Mouse (Mus musculus): ENCODE measurements around the gene Ank2. TPM values are rescaled to one million over a fixed set of nuclear protein-coding genes. Genes with fewer than 3 reads are reported as not detected.

The Ank2 gene
- polyA plus RNA-seq, 1 experiment from 2014 or later, result 40.4 TPM

GRCm38 (mm10) chr3:126918805-126919473, 580.2 kb downstream of the Ank2 start:
- no peaks in the 10 kb centered on the region for H3K9me3 ChIP-seq (replicated peaks)
- no peak for DNase-seq (ENCODE audit: low spot score)
- peaks cover 17% of the 10 kb centered on the region for H3K36me3 ChIP-seq
- H3K27me3 ChIP-seq (ENCODE audit: low read depth, poor library complexity, severe bottlenecking), result no peaks in the 10 kb centered on the region
- H3K27ac ChIP-seq (replicated peaks), result no peak overlapping the region
- WGBS, result 91% methylated on average over 10 of the region's 10 CpGs
- no peak overlapping the region for H3K4me3 ChIP-seq
- H3K4me1 ChIP-seq, result no peaks in the 10 kb centered on the region

GRCm38 (mm10) chr3:126916381-126916780, 582.8 kb downstream of the Ank2 start:
- H3K9me3 ChIP-seq (replicated peaks), result no peaks in the 10 kb centered on the region
- no peak overlapping the region for H3K27ac ChIP-seq (replicated peaks)
- H3K36me3 ChIP-seq, result no peaks in the 10 kb centered on the region
- H3K27me3 ChIP-seq (ENCODE audit: low read depth, poor library complexity, severe bottlenecking), result no peaks in the 10 kb centered on the region
- H3K4me1 ChIP-seq, result no peaks in the 10 kb centered on the region
- no peak for DNase-seq (ENCODE audit: low spot score)
- H3K4me3 ChIP-seq, result no peak overlapping the region

- Histone ChIP-seq H3K27ac (replicated peaks) (no peak overlapping the region), H3K4me3 (no peak overlapping the region), H3K4me1 (no peaks in the 10 kb centered on the region), H3K9me3 (replicated peaks) (no peaks in the 10 kb centered on the region), H3K27me3 (ENCODE audit: low read depth, poor library complexity, severe bottlenecking) (no peaks in the 10 kb centered on the region), H3K36me3 (no peaks in the 10 kb centered on the region)
- WGBS, result 15% methylated on average over 3 of the region's 3 CpGs
- DNase-seq (ENCODE audit: low spot score), result peak; percentile 30
Measured at GRCm38 (mm10) chr3:126903543-126903942, 595.6 kb downstream of the Ank2 start.

GRCm38 (mm10) chr3:126886644-126887043, 612.5 kb downstream of the Ank2 start:
- no peak overlapping the region for H3K27ac ChIP-seq (replicated peaks)
- no peaks in the 10 kb centered on the region for H3K36me3 ChIP-seq
- no peaks in the 10 kb centered on the region for H3K9me3 ChIP-seq (replicated peaks)
- H3K4me1 ChIP-seq, result no peaks in the 10 kb centered on the region
- no peak for DNase-seq (ENCODE audit: low spot score)
- 88% methylated on average over 4 of the region's 4 CpGs for WGBS
- no peaks in the 10 kb centered on the region for H3K27me3 ChIP-seq (ENCODE audit: low read depth, poor library complexity, severe bottlenecking)
- H3K4me3 ChIP-seq, result no peak overlapping the region

- Histone ChIP-seq H3K27ac (replicated peaks) (no peak overlapping the region), H3K4me1 (no peaks in the 10 kb centered on the region), H3K4me3 (no peak overlapping the region), H3K27me3 (ENCODE audit: low read depth, poor library complexity, severe bottlenecking) (no peaks in the 10 kb centered on the region), H3K36me3 (no peaks in the 10 kb centered on the region), H3K9me3 (replicated peaks) (no peaks in the 10 kb centered on the region)
- 84% methylated on average over 4 of the region's 4 CpGs for WGBS
- no peak for DNase-seq (ENCODE audit: low spot score)
Measured at GRCm38 (mm10) chr3:126886090-126886489, 613.1 kb downstream of the Ank2 start.

GRCm38 (mm10) chr3:126878233-126878632, 620.9 kb downstream of the Ank2 start:
- Histone ChIP-seq H3K36me3 (no peaks in the 10 kb centered on the region), H3K27me3 (ENCODE audit: low read depth, poor library complexity, severe bottlenecking) (no peaks in the 10 kb centered on the region), H3K4me1 (no peaks in the 10 kb centered on the region), H3K9me3 (replicated peaks) (no peaks in the 10 kb centered on the region), H3K27ac (replicated peaks) (no peak overlapping the region), H3K4me3 (no peak overlapping the region)
- no peak for DNase-seq (ENCODE audit: low spot score)
- WGBS, result 71% methylated on average over 1 of the region's 1 CpGs

MicroRNAs within 50 kb of the gene (microRNA counts, 519-probe panel; counts per million panel counts)
- microRNA mmu-miR-302a (6,475 counts per million, percentile 61 among the panel's probes with 10 or more counts), microRNA mmu-miR-302b (not detected), microRNA mmu-miR-302c (not detected), microRNA mmu-miR-302d (7,668 counts per million, percentile 79 among the panel's probes with 10 or more counts), microRNA mmu-miR-367 (5,391 counts per million, percentile 37 among the panel's probes with 10 or more counts)

Small RNAs within 50 kb of the gene (microRNA-seq; reads per million reads assigned to microRNA genes)
- gene Gm44494, result not detected
- 14,617 reads per million, percentile 97 among the genes with 10 or more reads in this experiment for gene Mir302a
- 9,540 reads per million, percentile 94 among the genes with 10 or more reads in this experiment for gene Mir302b
- 1,527 reads per million, percentile 80 among the genes with 10 or more reads in this experiment for gene Mir302c
- gene Mir302d, result 11,130 reads per million, percentile 96 among the genes with 10 or more reads in this experiment
- gene Mir367, result 7.5 reads per million, percentile 18 among the genes with 10 or more reads in this experiment

Other genes starting within 250 kb of the Ank2 start
- gene Larp7, start 54.0 kb upstream of the Ank2 start, polyA plus RNA-seq (2016; fragmentation: Nextera tagmentation; extraction: Ambion mirVana), result 80.5 and 86.2 TPM in 2 replicates
- 20.8 and 20.9 TPM in 2 replicates for gene Zgrf1, start 54.1 kb upstream of the Ank2 start, polyA plus RNA-seq (2016; fragmentation: Nextera tagmentation; extraction: Ambion mirVana)
- gene Neurog2, start 133.8 kb upstream of the Ank2 start, polyA plus RNA-seq (2016; fragmentation: Nextera tagmentation; extraction: Ambion mirVana), result 26.5 and 47.5 TPM in 2 replicates

Measured in midbrain, embryonic 10.5 days (tissue).